12 mouse cellular contexts compared by ENCODE assay signal in the genomic region with DNA sequence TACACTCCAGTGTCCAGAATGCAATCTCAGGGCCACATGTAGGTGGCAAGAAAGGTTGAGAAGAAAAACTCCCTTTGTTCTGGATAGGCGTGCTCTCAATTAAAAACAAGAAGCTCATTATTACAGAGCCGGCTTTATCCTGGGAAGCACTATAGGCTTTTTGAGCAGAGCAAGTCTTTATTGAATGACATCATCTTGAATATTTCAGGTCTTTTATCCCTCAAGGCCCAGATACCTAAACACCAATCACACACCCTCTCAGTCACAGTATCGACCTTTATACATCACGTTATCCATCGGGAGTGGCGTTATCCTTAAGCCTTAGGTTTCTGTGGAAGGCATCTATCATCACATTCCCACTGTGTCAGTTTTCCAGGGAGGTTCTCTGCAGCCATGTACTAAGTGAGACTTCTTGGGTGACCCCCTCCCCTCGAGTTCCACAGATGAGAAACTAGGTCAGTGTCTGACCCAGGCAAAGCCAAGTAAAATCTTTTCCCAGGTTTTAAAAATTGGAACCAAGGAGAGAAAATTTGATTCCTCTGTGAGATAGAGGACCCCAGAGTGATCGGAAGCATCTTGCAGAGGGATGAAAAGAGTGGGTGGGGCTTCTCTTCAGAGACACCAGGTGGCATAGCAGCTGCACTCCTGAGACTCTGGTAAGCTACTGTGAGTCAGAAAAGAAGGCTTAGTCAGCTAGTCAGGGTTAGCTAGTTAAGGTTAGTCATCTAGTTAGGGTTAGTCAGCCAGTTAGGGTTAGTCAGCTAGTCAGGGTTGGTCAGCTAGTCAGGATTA. TPM values are rescaled to one million over a fixed set of nuclear protein-coding genes. Genes with fewer than 3 reads are reported as not detected.
DNase-seq lines count a peak whose midpoint lies in the region; ATAC-seq and TF ChIP-seq lines count a peak whose summit lies in the region.
"Had no signal": no experiment of that assay in that cellular context is flagged by ENCODE, and none has a peak within 500 bp of the region (broad histone marks: within the 10 kb centered on the region; RNA-seq: fewer than 3 reads in every experiment).

No protein-coding gene starts in this region.

- H3K4me1 ChIP-seq in kidney, postnatal 0 days (replicated peaks; ENCODE audit: insufficient read depth, low read length), result no peaks in the 10 kb centered on the region
- H3K4me1 ChIP-seq in forebrain, embryonic 12.5 days, result peaks cover 9% of the 10 kb centered on the region; the same call in 1 of the 2 replicates
- H3K4me1 ChIP-seq in thymus, adult 2 months (replicated peaks; ENCODE audit: control insufficient read depth, insufficient read depth, low read length), result no peaks in the 10 kb centered on the region
- H3K4me1 ChIP-seq: embryonic facial prominence, embryonic 12.5 days had no signal

- no peaks in the 10 kb centered on the region for H3K36me3 ChIP-seq in kidney, postnatal 0 days (ENCODE audit: insufficient read depth, low read length)
- H3K36me3 ChIP-seq in forebrain, embryonic 12.5 days (replicated peaks), result no peaks in the 10 kb centered on the region
- no peaks in the 10 kb centered on the region for H3K36me3 ChIP-seq in thymus, adult 2 months (ENCODE audit: control insufficient read depth, insufficient read depth, low read length)
- H3K36me3 ChIP-seq: embryonic facial prominence, embryonic 12.5 days had no signal

- no peak for TF ChIP-seq POLR2A in thymus, adult 2 months (IDR thresholded peaks at IDR 0.05; ENCODE audit: control insufficient read depth, extremely low read depth, insufficient read depth, low read length, poor library complexity)

- no peak for DNase-seq in kidney, postnatal 0 days (ENCODE audit: low spot score)
- DNase-seq in kidney, postnatal 25 days, result no peak
- DNase-seq in A20 (ENCODE audit: low read depth, low spot score), result peak; percentile 22
- DNase-seq in CD4-positive helper T cell, adult 2 months (ENCODE audit: low read depth, low spot score), result peak; percentile 13
- no peak for DNase-seq in urinary bladder, adult 18-20 months (ENCODE audit: low spot score in 2 of 2)
- no peak for DNase-seq in thymus, adult 2 months
- DNase-seq in lung, postnatal 4 days, result no peak
- DNase-seq: kidney, postnatal 10 days had no signal

- no peaks in the 10 kb centered on the region for H3K9me3 ChIP-seq in kidney, postnatal 0 days (replicated peaks; ENCODE audit: low read length)
- no peaks in the 10 kb centered on the region for H3K9me3 ChIP-seq in forebrain, embryonic 12.5 days
- H3K9me3 ChIP-seq: embryonic facial prominence, embryonic 12.5 days had no signal

- H3K4me3 ChIP-seq in kidney, postnatal 0 days (replicated peaks; ENCODE audit: low read depth, low read length), result no peak overlapping the region
- no peak overlapping the region for H3K4me3 ChIP-seq in forebrain, embryonic 12.5 days (replicated peaks)
- H3K4me3 ChIP-seq in thymus, adult 2 months (ENCODE audit: control insufficient read depth, insufficient read depth, low read length), result no peak overlapping the region
- H3K4me3 ChIP-seq: embryonic facial prominence, embryonic 12.5 days had no signal

- H3K27ac ChIP-seq in kidney, postnatal 0 days, result no peak overlapping the region
- no peak overlapping the region for H3K27ac ChIP-seq in forebrain, embryonic 12.5 days
- H3K27ac ChIP-seq in thymus, adult 2 months (ENCODE audit: control insufficient read depth, insufficient read depth, low read length), result no peak overlapping the region
- H3K27ac ChIP-seq: embryonic facial prominence, embryonic 12.5 days had no signal

- H3K9ac ChIP-seq in kidney, postnatal 0 days (ENCODE audit: low read depth, low read length), result no peak overlapping the region
- no peak overlapping the region for H3K9ac ChIP-seq in forebrain, embryonic 12.5 days
- H3K9ac ChIP-seq: embryonic facial prominence, embryonic 12.5 days had no signal

- WGBS in kidney, postnatal 0 days, result 57% methylated on average over 8 of the region's 8 CpGs
- 28% methylated on average over 8 of the region's 8 CpGs for WGBS in forebrain, embryonic 12.5 days
- WGBS in thymus, adult 2 months, result 79% methylated on average over 8 of the region's 8 CpGs

- peak; percentile 37; the same call in 1 of the 2 replicates for TF ChIP-seq CTCF in kidney, postnatal 0 days (IDR thresholded peaks at IDR 0.05; ENCODE audit: low read depth)
- TF ChIP-seq CTCF in thymus, adult 2 months (IDR thresholded peaks at IDR 0.05; ENCODE audit: borderline replicate concordance, control insufficient read depth, extremely low read depth, insufficient read depth, low read length, poor library complexity), result no peak

- H3K27me3 ChIP-seq in kidney, postnatal 0 days (ENCODE audit: insufficient read depth, low read length), result no peaks in the 10 kb centered on the region
- H3K27me3 ChIP-seq in forebrain, embryonic 12.5 days, result peaks cover 20% of the 10 kb centered on the region
- H3K27me3 ChIP-seq in thymus, adult 2 months (ENCODE audit: control insufficient read depth, insufficient read depth, low read length), result no peaks in the 10 kb centered on the region
- H3K27me3 ChIP-seq: Patski had no signal

- ATAC-seq in kidney, postnatal 0 days (replicated peaks; ENCODE audit: low FRiP score, low read depth), result no peak
- ATAC-seq in forebrain, embryonic 12.5 days (ENCODE audit: low FRiP score), result peak; percentile 60; the same call in 1 of the 2 replicates
- ATAC-seq: hindbrain, embryonic 16.5 days; Patski had no signal

- H3K4me2 ChIP-seq in kidney, postnatal 0 days (ENCODE audit: low read length), result no peak overlapping the region
- H3K4me2 ChIP-seq in forebrain, embryonic 12.5 days, result no peak overlapping the region
- H3K4me2 ChIP-seq: embryonic facial prominence, embryonic 12.5 days had no signal

RNA-seq across cellular contexts. Expression of a gene that starts 9.0 kb away (rescaled TPM):
- 1.8 and 2.2 TPM in 2 replicates for polyA plus RNA-seq in kidney, postnatal 0 days (2015; fragmentation: Nextera tagmentation; extraction: Ambion mirVana)
- 0.18 and 0.29 TPM in 2 replicates for polyA plus RNA-seq in forebrain, embryonic 12.5 days (2016; fragmentation: Nextera tagmentation; extraction: Ambion mirVana)
- polyA plus RNA-seq in thymus, adult 2 months (2012; rRNA removed), result 0.65 and 0.82 TPM in 2 replicates
- polyA plus RNA-seq: hindbrain, embryonic 16.5 days had no signal

RNA-seq across cellular contexts. Expression of a gene that starts 39.4 kb away (rescaled TPM):
- 140 and 154 TPM in 2 replicates for polyA plus RNA-seq in kidney, postnatal 0 days (2015; fragmentation: Nextera tagmentation; extraction: Ambion mirVana)
- 302 and 335 TPM in 2 replicates for polyA plus RNA-seq in forebrain, embryonic 12.5 days (2016; fragmentation: Nextera tagmentation; extraction: Ambion mirVana)
- 39.0 and 48.9 TPM in 2 replicates for polyA plus RNA-seq in thymus, adult 2 months (2012; rRNA removed)

Comparison
In these comparisons a context has a peak if more than half of its experiments do, and no peak if none do; other contexts are left out.
1. DNase-seq: peak in A20 (single experiment) and CD4-positive helper T cell, adult 2 months (single experiment); none in kidney, postnatal 0 days (single experiment), kidney, postnatal 25 days (0 of 2), urinary bladder, adult 18-20 months (0 of 2), thymus, adult 2 months (single experiment) and lung, postnatal 4 days (0 of 2).